Comparison of ENCODE assay signal across 9 mouse cellular contexts in the genomic region with DNA sequence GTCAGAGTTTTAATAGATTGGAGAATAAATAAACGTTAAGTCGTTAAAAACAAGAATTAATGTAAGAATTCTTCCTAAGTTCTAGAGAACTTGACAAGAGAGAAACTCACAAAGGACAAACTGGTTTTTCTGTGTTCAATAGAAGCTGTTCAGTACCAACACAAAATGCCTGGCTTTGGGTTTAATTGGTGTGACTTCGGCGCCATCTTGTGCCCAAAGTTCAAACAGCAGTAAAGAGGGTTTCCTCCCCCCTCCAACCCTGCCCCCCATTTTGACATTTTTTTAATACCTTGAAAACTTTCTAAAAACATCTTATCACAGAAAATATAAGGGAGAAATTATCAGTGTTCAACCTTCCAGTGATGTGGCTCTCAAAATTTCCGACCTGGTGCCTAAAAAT. TPM values are rescaled to one million over a fixed set of nuclear protein-coding genes. Genes with fewer than 3 reads are reported as not detected.
DNase-seq lines count a peak whose midpoint lies in the region; ATAC-seq and TF ChIP-seq lines count a peak whose summit lies in the region.
"Had no signal": no experiment of that assay in that cellular context is flagged by ENCODE, and none has a peak within 500 bp of the region (broad histone marks: within the 10 kb centered on the region; RNA-seq: fewer than 3 reads in every experiment).

No protein-coding gene starts in this region.

- ATAC-seq in forebrain, postnatal 0 days = peak; percentile 79
- ATAC-seq in hindbrain, embryonic 16.5 days = peak; percentile 46; the same call in 1 of the 2 replicates
- peak; percentile 74 for ATAC-seq in midbrain, embryonic 16.5 days
- ATAC-seq in stomach, embryonic 16.5 days (ENCODE audit: insufficient read depth, low FRiP score) = 0 out of 2 replicates have a peak, but pooled peaks have one; percentile 38

- H3K9ac ChIP-seq in forebrain, postnatal 0 days = no peak overlapping the region
- no peak overlapping the region for H3K9ac ChIP-seq in hindbrain, embryonic 16.5 days (ENCODE audit: low read depth, low read length)
- no peak overlapping the region for H3K9ac ChIP-seq in midbrain, embryonic 16.5 days (ENCODE audit: low read depth, low read length)
- H3K9ac ChIP-seq in stomach, embryonic 16.5 days (ENCODE audit: low read length) = no peak overlapping the region

- H3K9me3 ChIP-seq in forebrain, postnatal 0 days (ENCODE audit: low read length) = no peaks in the 10 kb centered on the region
- H3K9me3 ChIP-seq in hindbrain, embryonic 16.5 days (ENCODE audit: control insufficient read depth, low read length) = no peaks in the 10 kb centered on the region
- no peaks in the 10 kb centered on the region for H3K9me3 ChIP-seq in midbrain, embryonic 16.5 days (replicated peaks; ENCODE audit: control insufficient read depth, low read length, poor library complexity, severe bottlenecking)
- H3K9me3 ChIP-seq in stomach, embryonic 16.5 days (replicated peaks; ENCODE audit: control insufficient read depth, low read length) = no peaks in the 10 kb centered on the region
- H3K9me3 ChIP-seq: embryonic facial prominence, embryonic 13.5 days had no signal

- no peak for TF ChIP-seq POLR2A in spleen, adult 2 months (IDR thresholded peaks at IDR 0.05; ENCODE audit: low read depth, low read length)

- peak; percentile 8 to 37 for DNase-seq in spleen, adult 2 months (ENCODE audit: low read depth in 1 of 2, low spot score in 2 of 2)
- DNase-seq in spleen, adult 12 weeks (ENCODE audit: low spot score) = no peak
- DNase-seq in brain, embryonic 18.5 days (ENCODE audit: low read depth, low spot score) = peak; percentile 36
- peak; percentile 82 for DNase-seq in forebrain, postnatal 0 days
- DNase-seq in left cerebral cortex, postnatal 25 days (ENCODE audit: low spot score in 2 of 2) = peak; percentile 70 to 71

- H3K27me3 ChIP-seq in spleen, adult 2 months (ENCODE audit: control insufficient read depth, insufficient read depth, low read length) = no peaks in the 10 kb centered on the region
- H3K27me3 ChIP-seq in forebrain, postnatal 0 days (ENCODE audit: insufficient read depth, low read length) = no peaks in the 10 kb centered on the region
- H3K27me3 ChIP-seq in hindbrain, embryonic 16.5 days (replicated peaks; ENCODE audit: control insufficient read depth, insufficient read depth, low read length) = no peaks in the 10 kb centered on the region
- no peaks in the 10 kb centered on the region for H3K27me3 ChIP-seq in midbrain, embryonic 16.5 days (ENCODE audit: control insufficient read depth, insufficient read depth, low read depth, low read length)
- H3K27me3 ChIP-seq in stomach, embryonic 16.5 days (ENCODE audit: control insufficient read depth, insufficient read depth, low read length) = no peaks in the 10 kb centered on the region
- H3K27me3 ChIP-seq: embryonic facial prominence, embryonic 13.5 days had no signal

- no peak overlapping the region for H3K27ac ChIP-seq in spleen, adult 2 months (ENCODE audit: insufficient read depth, low read length)
- no peak overlapping the region for H3K27ac ChIP-seq in forebrain, postnatal 0 days (ENCODE audit: low read depth, low read length)
- H3K27ac ChIP-seq in hindbrain, embryonic 16.5 days (ENCODE audit: low read depth, low read length) = no peak overlapping the region
- H3K27ac ChIP-seq in midbrain, embryonic 16.5 days (ENCODE audit: low read length) = no peak overlapping the region
- no peak overlapping the region for H3K27ac ChIP-seq in stomach, embryonic 16.5 days (ENCODE audit: low read length)

- H3K4me2 ChIP-seq in forebrain, postnatal 0 days (ENCODE audit: low read depth) = no peak overlapping the region
- H3K4me2 ChIP-seq in hindbrain, embryonic 16.5 days (ENCODE audit: low read length) = no peak overlapping the region
- H3K4me2 ChIP-seq in midbrain, embryonic 16.5 days (ENCODE audit: low read length) = no peak overlapping the region
- no peak overlapping the region for H3K4me2 ChIP-seq in stomach, embryonic 16.5 days (ENCODE audit: low read depth, low read length)

- H3K4me3 ChIP-seq in spleen, adult 2 months (ENCODE audit: extremely low read depth, insufficient read depth, insufficient read length) = no peak overlapping the region
- no peak overlapping the region for H3K4me3 ChIP-seq in forebrain, postnatal 0 days (ENCODE audit: low read depth, low read length)
- H3K4me3 ChIP-seq in hindbrain, embryonic 16.5 days (ENCODE audit: low read length) = no peak overlapping the region
- H3K4me3 ChIP-seq in midbrain, embryonic 16.5 days (ENCODE audit: low read depth, low read length) = no peak overlapping the region
- no peak overlapping the region for H3K4me3 ChIP-seq in stomach, embryonic 16.5 days (replicated peaks; ENCODE audit: low read length)

- H3K36me3 ChIP-seq in spleen, adult 2 months (ENCODE audit: control insufficient read depth, insufficient read depth, low read length) = no peaks in the 10 kb centered on the region
- H3K36me3 ChIP-seq in forebrain, postnatal 0 days (ENCODE audit: insufficient read depth) = no peaks in the 10 kb centered on the region
- H3K36me3 ChIP-seq in hindbrain, embryonic 16.5 days (ENCODE audit: control insufficient read depth, insufficient read depth, low read length) = no peaks in the 10 kb centered on the region
- H3K36me3 ChIP-seq in midbrain, embryonic 16.5 days (ENCODE audit: control insufficient read depth, insufficient read depth, low read length) = no peaks in the 10 kb centered on the region
- no peaks in the 10 kb centered on the region for H3K36me3 ChIP-seq in stomach, embryonic 16.5 days (ENCODE audit: control insufficient read depth, insufficient read depth, low read length)
- H3K36me3 ChIP-seq: embryonic facial prominence, embryonic 13.5 days had no signal

- WGBS in spleen, adult 2 months = 16% methylated on average over 5 of the region's 5 CpGs
- 10% methylated on average over 5 of the region's 5 CpGs for WGBS in forebrain, postnatal 0 days
- 14% methylated on average over 5 of the region's 5 CpGs for WGBS in hindbrain, embryonic 16.5 days
- WGBS in midbrain, embryonic 16.5 days = 14% methylated on average over 5 of the region's 5 CpGs
- WGBS in stomach, embryonic 16.5 days = 14% methylated on average over 5 of the region's 5 CpGs

- peak; percentile 62; the same call in 1 of the 2 replicates for TF ChIP-seq CTCF in spleen, adult 2 months (IDR thresholded peaks at IDR 0.05; ENCODE audit: extremely low read depth, insufficient read depth, insufficient read length, insufficient replicate concordance)
- TF ChIP-seq CTCF in forebrain, postnatal 0 days (IDR thresholded peaks at IDR 0.05; ENCODE audit: low read depth) = peak; percentile 84

- intact Hi-C loops in left cerebral cortex, postnatal 25 days (cut with DNase I) = loop anchor here (1.0 kb wide), 2 partner anchors 342 to 413 kb away; no protein-coding TSS in a partner anchor

- H3K4me1 ChIP-seq in spleen, adult 2 months (ENCODE audit: control insufficient read depth, insufficient read depth, insufficient read length) = no peaks in the 10 kb centered on the region
- no peaks in the 10 kb centered on the region for H3K4me1 ChIP-seq in forebrain, postnatal 0 days (ENCODE audit: insufficient read depth)
- no peaks in the 10 kb centered on the region; the same call in 1 of the 2 replicates for H3K4me1 ChIP-seq in hindbrain, embryonic 16.5 days (ENCODE audit: control insufficient read depth, insufficient read depth, low read depth, low read length)
- H3K4me1 ChIP-seq in midbrain, embryonic 16.5 days (ENCODE audit: control insufficient read depth, insufficient read depth, low read length) = 0 out of 2 replicates have a peak, but pooled peaks cover 3% of the 10 kb centered on the region
- no peaks in the 10 kb centered on the region for H3K4me1 ChIP-seq in stomach, embryonic 16.5 days (ENCODE audit: control insufficient read depth, insufficient read depth, low read length)

RNA-seq across cellular contexts. Expression of a gene that starts 44.4 kb away (rescaled TPM):
- 3.5 and 4.1 TPM in 2 replicates for polyA plus RNA-seq in spleen, adult 2 months (2012; rRNA removed)
- total RNA-seq in forebrain, postnatal 0 days (2014; rRNA removed) = 6.9 and 10.5 TPM in 2 replicates
- 4.4 and 8.1 TPM in 2 replicates for polyA plus RNA-seq in forebrain, postnatal 0 days (2015; fragmentation: Nextera tagmentation; extraction: Ambion mirVana)
- 6.7 and 9.0 TPM in 2 replicates for polyA plus RNA-seq in hindbrain, embryonic 16.5 days (2015; fragmentation: Nextera tagmentation; extraction: Ambion mirVana)
- total RNA-seq in left cerebral cortex, postnatal 25 days (2021) = 10 to 100 TPM; 24.5 to 27.1 TPM
- polyA plus RNA-seq in midbrain, embryonic 16.5 days (2015; fragmentation: Nextera tagmentation; extraction: Ambion mirVana) = 7.0 and 7.4 TPM in 2 replicates
- polyA plus RNA-seq in stomach, embryonic 16.5 days (2015; fragmentation: Nextera tagmentation; extraction: Ambion mirVana) = 24.3 and 26.4 TPM in 2 replicates
